Mouse (Mus musculus): ENCODE results near the gene Tex26.

Tex26 gene

DNA sequence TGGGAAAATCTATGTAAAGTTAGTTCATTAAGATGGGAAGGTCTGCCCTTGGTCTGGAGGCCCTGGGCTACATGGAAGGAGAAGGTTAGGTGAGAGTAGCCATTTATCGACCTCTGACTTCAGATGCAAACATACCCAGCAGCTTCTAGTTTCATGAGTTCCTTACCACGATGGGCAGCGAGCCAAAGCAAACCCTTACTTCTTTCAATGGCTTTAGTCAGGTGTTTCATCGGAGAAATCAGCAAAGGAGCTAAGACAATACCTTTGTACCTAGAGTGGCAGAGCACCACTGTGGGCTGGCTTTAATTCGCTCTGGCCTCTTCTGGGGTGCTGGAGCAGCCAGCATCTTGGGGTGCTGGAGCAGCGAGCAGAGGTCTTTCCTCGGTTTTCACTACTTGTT lies 5.8 kb upstream of the Tex26 start:
- DNase-seq (ENCODE audit: inconsistent ontology term), result no peak

DNA sequence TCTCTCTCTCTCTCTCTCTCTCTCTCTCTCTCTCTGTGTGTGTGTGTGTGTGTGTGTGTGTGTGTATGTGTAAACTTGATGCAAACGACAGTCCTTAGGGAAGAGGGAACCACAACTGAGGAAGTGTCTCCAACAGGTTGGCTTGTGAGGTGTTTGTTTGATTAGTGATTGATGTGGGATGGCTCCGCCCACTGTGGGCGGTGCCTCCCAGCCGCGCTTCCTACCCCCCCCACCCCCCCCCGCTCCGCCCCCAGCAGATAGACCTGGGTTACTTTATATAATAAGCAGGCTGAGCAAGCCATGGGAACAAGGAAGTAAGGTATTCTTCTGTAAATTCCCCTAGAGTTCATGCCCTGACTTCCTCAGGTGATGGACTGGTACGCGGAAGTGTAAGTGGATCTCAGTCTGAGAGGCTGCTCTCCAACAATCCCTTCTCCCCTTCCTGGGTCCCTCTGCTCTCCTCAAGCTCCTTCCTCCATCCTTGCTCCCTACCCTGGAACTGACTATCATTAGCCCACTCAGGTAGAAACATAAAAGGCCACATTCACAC lies 5.2 kb upstream of the Tex26 start:
- no peak for DNase-seq (ENCODE audit: inconsistent ontology term)

DNA sequence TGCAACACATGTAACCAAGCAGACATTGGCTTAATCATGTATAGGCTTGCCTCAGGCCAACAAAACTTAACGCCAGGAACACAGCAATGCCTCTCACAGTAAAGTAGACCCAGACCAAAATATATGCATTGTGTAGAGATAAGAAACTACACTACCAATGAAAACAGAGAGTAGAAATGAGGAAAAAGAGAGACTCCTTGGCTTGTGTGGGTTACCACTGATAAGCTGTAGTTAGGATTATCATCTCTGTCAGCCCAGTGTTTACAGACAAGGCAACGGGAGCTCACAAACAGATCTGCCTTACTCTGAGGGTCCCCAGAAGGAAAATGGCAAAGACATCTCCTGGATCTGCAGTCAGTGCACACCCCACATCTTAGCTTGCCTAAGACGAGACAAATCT lies 2.9 kb upstream of the Tex26 start:
- DNase-seq (ENCODE audit: inconsistent ontology term), result no peak

DNA sequence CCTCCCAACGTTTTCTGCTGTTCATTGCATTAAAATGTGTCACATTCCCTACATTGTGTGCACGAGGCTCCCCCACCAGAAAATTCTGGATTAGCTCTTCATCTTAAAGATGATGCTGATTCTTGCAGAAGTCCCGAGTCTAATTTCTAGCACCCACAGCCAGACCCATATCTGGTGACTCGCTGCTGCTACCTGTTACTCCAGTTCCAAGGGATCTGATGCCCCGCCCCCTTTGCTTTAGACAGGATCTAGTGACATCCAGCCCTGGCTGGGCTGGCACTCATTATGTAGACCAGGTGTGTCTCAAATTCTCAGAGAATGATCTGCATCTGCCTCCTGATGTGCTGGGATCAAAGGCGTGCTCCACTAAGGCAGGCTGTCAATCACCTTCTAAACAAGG lies 2.3 kb upstream of the Tex26 start:
- no peak for DNase-seq (ENCODE audit: inconsistent ontology term)

DNA sequence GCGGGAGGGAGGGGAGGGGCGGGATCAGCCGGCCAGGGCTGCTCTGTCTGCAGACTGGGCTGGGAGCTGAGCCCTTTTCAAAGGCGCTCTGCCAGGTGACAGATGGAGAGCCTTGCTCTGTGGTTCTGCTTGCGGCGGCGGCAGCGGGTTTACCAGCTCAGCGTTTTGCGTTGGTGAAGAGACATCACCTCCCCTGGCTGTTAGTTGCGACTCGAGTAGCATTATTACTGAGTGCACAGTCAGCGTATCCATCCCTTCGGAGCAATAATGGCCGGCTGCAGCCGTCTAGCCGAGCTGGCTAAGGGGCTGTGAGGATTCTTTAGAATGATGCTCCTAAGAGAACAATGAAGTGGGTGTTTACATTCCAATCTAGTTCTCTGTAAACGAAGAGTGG lies 717 bp downstream of the Tex26 start:
- no peak for DNase-seq (ENCODE audit: inconsistent ontology term)

DNA sequence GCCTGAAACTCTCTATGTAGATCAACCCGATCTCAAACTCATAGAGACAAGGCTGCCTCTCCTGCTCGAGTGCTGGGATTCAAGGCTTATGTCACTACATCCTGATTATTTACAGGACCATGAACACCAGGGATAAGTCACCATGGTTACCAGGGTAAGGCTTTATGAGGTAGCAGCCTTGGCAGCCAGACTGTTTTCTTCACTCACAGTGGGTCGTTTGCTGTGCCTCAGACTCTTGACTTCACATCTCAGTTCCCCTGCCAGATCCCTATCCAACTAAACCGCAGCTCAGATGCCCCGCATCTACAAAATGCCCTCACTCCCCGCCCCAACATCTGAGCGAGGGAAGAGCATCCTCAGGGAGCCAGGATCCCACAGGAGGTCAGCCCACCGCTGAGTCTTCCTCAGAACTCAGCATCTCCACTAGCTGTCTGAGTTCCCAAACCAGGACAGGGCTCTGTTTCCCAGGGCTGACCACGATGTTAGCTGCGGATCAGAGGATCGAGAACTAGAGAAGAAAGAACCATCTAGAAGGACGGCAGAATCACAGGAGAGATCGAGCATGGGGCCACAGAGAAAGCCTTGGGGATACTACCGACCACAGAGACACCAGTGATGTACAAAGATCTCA lies 2.3 kb downstream of the Tex26 start:
- no peak for DNase-seq (ENCODE audit: inconsistent ontology term)

DNA sequence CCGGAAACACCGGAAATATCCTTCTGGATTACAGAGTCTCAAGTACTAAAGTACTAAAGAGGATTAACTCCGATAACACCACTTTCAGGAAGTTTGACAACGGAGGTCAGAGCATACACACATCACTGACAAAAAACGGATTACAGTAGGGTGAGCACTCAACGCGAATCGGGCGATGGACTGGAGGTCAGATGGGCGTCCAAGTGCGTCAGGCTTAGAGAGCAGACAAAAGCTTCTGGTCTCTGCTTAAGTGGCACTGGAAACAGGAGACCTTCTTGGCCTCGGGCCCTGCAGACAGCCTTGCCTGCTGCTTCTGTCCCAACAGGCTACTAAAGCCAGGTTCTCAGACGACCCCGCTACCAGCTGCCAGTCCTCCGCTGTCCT lies 2.8 kb downstream of the Tex26 start:
- DNase-seq (ENCODE audit: inconsistent ontology term), result no peak

DNA sequence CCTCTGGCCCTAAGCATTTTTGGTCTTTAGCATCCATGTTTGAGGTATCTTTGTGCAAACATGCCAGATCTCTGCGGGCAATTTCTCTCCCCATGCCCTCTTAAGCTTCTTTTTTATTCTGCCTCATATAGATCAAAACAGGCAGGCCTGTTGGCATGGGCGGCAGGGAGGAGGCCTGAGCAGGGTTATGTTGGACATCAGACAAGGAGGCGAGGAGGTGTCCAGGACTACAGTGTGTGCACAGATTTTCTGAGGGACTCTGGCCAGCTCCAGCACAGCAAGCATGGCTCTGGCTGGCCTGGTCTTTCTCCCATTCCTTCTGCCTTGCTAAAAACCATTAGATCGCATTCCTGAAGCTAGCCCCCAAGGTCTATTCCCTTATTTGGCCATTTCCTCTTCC lies 5.0 kb downstream of the Tex26 start:
- no peak for DNase-seq (ENCODE audit: inconsistent ontology term)

DNA sequence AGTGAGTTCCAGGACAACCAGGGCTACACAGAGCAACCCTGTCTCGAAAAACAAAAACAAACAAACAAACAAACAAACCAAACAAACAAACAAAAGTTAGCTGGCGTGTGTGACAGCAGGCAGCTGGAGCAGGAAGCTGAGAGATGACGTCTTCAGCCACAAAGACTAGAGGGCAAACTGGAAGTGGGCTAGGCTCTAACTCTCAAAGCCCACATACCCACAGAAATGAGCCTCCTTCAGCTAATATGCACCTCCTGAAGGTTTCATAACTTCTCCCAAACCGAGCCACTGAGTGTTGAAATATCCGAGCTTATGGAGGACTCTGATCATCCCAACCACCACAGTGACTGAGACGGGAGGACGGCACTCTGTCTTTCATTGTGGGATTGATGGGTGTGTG lies 7.0 kb downstream of the Tex26 start:
- DNase-seq (ENCODE audit: inconsistent ontology term), result no peak

DNA sequence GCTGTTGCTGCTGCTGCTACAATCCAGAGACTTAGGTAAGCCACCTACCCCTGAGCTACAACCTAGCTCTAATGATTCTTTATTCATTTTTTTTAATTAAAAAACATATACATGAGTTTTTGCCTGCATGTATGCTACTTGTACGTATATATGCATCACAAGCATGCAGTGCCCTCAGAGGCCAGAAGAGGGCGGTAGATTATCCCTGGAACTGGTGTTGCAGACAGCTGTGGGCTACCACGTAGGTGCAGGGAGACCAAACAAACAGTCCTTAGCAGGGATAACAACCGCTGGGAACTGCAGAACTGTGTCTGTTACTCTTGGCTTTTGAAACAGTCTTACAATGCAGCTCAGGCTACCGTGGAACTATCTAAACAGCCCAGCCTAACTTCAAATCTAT lies 8.3 kb downstream of the Tex26 start:
- DNase-seq (ENCODE audit: inconsistent ontology term), result no peak

DNA sequence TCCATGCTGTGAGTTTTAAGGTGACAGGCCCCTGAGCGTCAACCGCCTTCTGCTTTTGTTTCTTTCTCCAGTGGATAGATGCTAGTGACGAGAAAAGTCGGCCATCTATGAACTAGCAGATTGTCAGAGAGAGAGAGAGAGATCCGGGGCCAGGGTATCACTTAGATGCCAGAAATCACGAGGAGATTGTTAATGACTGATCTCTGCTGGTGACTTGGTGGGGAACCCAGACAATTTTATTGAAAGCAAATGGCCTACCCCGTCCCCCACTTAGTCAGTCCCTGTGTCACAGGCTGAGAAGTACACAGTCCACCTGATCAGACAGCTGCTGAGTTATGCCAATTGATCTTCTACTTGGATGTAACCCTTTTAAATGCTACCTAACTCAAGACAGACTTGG lies 9.9 kb downstream of the Tex26 start:
- DNase-seq (ENCODE audit: inconsistent ontology term), result no peak

DNA sequence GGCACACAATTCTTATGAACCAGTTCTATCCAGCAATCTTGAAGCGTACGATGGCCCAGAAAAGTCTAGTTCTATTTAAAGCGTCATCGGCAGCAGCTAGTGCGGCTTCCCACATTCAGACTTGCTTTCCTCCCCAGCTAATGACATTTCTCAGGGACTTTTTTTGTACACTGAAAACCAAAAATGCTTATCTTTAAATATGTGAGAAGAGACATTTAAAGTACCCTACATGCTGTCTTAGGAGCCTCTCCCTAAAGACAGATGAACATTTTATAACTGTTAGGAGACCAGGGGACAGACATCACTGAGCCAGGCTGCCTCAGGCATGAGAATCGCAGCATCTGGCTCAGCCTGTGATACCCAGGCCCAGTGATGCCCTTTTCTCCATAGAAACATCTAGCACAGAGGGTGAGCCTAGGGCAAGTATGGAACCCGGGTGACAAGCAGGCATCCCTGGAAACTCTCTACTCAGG lies 11.8 kb downstream of the Tex26 start:
- DNase-seq (ENCODE audit: inconsistent ontology term), result no peak

DNA sequence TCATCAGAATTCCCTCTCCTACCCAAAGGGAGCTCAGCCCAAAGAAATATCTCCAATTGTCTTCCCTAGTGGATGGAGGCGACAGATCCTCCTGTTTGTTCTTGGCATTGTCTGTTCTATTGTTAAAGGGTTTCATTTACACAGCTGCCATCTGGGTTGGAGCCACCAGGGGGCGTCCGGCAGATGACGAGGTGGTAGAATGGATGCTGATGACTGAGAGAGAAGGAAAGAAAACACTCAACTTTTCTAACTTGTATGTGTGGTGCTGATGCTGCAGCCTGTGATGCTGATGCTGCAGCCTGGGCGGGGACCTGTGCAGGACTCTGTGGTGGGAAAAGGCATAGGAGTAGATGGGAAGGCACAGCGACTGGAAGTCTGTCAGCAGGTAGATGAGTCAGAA lies 14.8 kb downstream of the Tex26 start:
- peak; percentile 65 for DNase-seq (ENCODE audit: inconsistent ontology term)

DNA sequence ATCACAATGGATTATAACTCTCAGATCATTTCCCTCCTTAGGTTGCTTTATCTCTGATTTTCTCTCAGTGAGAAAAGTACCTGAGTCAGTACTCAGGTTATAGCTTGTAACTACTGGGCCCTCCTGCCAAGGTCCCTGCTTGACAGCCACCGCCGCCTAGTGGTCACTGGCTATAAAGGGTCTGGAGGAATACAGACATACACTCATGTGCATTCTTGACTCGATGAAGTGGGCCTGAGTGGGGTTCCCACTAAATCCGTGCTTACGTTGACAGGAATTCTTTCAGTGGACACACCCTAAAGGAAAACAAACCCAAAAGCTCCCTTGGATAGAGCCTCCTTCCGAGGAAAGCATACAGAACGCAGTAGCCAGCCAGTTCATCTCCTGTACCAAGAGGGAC lies 17.1 kb downstream of the Tex26 start:
- DNase-seq (ENCODE audit: inconsistent ontology term), result no peak

DNA sequence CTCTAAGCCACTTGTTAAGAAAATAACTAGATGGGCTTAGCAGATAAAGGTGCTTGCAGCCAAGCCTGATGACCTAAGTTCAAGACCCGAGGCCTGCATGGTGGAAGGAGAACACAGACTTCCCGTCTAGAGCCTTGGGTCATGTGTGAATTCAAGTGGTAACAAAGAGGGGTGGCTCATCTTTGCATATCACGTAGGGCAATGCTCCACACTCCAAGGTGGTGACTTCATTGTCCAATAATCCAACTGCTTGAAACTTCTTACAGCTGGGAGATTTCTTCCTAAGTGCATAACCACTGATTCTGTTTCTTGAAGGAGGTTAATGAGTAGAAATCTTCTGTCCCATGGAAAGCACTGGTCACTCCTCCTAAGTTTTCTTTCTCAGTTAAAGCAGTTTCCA lies 22.6 kb downstream of the Tex26 start:
- DNase-seq (ENCODE audit: inconsistent ontology term), result no peak

DNA sequence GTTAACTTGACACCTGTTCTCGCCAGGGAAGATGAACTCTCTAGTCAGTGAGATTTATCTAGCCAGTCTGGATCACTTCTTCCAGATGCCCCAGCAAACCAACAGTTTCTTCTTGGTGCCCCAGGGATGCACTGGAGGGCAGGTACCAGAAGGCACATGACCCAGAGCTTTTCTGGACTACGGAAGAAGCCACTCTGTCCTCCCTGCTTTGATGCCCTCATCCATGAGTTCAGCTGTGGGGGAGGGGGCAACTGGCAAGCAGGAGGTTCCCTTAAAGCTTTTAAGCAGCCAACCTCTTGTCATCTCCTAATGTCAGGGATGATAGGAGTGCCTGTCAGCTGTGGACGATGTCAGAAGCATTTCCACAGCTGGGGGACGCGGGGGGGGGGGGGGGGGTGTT lies 25.8 kb downstream of the Tex26 start:
- no peak for DNase-seq (ENCODE audit: inconsistent ontology term)

DNA sequence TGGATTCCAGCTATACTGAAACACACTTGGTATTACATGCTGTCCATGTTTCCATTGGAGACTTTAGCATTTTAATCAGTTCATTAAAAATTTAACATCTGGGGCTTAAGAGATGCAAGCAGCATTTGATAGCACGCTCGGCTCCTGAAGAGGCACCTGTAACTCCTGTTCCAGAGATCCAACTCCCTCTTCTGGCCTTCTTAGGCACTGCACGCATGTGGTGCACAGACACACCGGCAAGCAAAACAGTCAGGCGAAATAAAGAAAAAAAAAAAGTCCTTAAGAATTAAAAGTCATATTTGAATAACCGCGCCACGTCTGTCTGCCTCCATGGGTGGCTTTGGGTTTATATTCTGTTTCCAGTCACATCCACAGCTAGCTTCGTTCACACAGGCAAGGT lies 34.7 kb downstream of the Tex26 start:
- DNase-seq (ENCODE audit: inconsistent ontology term), result no peak

DNA sequence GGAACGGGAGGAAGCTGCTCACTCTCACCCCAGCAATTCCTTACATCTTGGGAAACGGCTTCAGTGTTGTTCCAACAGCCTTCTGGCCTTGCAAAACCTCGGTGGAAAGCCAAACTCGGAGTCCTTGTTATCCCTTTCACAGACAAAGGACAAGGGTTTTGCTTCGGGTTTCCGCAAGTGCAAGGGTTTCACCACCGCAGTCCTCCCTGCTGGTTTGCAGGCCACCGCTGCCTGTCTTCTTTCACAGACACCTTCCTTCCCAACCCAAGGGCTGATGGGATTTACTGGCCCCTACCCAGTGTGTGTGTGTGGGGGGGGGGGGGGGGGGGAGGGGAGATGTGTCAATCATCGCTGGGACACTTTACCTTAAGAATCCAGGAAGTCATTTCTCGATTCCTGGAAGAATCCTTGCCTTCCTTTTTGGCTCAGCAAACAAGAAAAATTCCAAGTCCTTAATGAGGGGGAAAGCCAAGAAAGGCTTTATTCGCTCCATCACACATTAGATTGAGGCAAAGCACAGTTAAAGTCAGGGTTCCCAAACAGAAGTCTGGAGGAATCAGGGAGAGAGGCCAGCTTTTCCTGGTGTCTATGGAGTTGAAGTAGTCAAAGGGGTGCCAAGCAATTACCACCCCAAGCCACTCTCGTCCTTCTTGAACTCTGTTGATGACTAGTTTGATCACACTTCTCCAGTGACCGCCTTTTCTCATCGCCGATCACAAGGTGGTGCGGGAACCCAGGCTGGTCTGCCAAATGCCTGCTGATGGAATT lies 35.4 kb downstream of the Tex26 start:
- peak; percentile 8 for DNase-seq (ENCODE audit: inconsistent ontology term)

DNA sequence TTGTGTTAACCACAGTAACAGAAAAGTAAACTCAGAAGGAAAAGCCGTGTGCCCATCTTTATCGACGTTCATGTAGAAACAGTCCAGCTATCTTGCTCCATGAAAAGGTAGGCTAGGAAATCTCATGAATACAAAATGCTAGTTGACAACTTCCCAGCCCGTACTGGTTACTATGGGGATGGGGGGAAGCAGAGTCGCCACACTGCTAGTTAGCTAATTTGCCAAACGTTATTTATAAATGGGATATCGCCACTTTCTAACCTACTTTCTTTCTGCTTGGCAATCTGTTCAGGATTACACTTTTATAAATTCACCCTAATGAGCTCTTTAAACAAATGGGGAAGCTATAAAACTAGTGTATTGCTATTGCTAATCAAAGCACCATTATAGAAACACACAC lies 42.5 kb downstream of the Tex26 start:
- no peak for DNase-seq (ENCODE audit: inconsistent ontology term)

DNA sequence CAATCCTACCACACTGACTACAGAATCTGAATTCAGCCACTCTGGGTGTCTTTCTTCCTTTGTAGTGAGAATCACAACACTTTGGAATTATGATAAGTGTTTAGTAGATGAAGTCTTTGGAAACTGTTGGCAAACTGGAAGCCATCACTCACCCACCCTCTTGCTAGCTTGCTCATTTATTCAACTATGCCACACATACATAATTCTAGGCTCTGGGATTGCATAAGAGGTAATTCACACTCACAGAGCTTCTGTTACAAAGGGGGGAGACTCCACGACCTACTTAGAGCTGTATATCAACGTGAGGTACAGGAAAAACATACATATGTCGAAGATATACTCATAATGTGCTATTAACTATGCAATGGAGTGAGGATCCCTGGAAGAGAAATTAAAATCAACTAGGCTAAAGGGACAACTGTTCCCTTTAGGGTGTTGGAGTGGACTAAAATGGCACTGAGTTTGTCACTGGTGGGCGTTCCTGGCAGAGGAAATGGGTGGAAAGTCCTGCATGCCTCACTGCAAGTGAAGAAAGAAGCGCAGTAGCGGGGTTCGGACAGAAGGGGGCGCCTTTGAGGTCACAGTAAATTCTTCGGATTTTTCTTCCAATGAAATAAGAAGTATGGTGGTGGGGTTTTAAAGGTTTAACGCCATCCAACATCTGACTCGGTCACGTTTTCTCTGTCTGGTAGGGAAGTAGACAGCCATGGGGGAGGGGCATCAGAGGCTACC lies 44.0 kb downstream of the Tex26 start:
- no peak for DNase-seq (ENCODE audit: inconsistent ontology term)

DNA sequence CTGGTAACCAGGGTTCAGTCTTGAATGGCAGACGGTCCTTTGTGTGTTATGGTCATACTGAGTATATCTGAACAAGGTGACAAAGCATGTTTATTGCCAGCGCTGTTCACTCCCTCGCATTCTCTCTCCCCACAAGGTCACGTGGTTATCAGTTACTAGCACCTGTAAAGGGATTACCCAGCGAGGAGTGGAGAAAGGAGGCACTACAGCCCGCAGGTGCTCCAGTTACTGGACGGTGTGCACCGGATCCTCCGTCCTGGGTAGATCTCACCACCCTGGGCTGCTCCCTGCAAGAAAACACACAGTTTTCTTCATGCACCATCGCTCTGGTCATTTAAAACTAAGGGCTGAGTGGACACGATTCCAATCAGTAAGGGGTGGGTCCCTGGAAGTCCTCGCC lies 44.8 kb downstream of the Tex26 start:
- no peak for DNase-seq (ENCODE audit: inconsistent ontology term)

DNA sequence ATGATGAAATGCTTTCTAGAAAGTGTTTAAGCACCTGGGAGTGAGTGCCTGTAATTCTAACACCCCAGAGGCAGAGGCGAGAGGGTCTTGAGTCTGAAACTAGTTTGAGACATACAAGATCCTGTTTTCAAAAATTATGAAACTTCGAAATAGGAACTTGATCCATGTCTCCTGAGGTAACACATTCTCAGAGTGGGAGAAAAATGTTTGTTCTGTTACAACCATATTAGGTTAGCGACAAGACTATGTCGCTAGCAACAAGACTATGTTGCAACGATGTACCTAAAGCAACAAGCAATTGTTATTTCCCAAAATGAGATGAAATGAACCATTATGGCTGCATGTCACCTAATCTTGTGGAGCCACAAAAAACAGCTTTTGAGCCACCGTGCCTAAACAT lies 46.0 kb downstream of the Tex26 start:
- DNase-seq (ENCODE audit: inconsistent ontology term), result no peak

All from Muller cell, postnatal 12 days (primary cell).